Mouse (Mus musculus) embryonic facial prominence, embryonic 11.5 days (tissue): ENCODE results near the gene Gm21616. TPM values are rescaled to one million over a fixed set of nuclear protein-coding genes. Genes with fewer than 3 reads are reported as not detected.
"Not testable (repeated sequence)": the region's sequence is repeated elsewhere in the genome, so short reads cannot be mapped to it uniquely, and the experiment has no call there.

Source experiments
- ATAC-seq: fragments of 200-750 bp; cut with Nextera tagmentation; replicated peaks from 2 replicates; pipeline ENCODE4 v1.8.0; 2017; ENCODE audit warnings: low read depth; ENCODE audit not compliant: insufficient number of reproducible peaks, low FRiP score, low TSS enrichment
- DNase-seq: peaks from one replicate; pipeline ENCODE4 v3.0.0-alpha.2; 2015; ENCODE audit warnings: low spot score
- H3K27ac ChIP-seq: fragments of 300-500 bp; sonication (generic); replicated peaks from 2 replicates; pipeline ENCODE4 v1.5.1; 2014; ENCODE audit warnings: mild to moderate bottlenecking, low read depth, low read length, control low read depth
- H3K27me3 ChIP-seq: fragments of 300-500 bp; sonication (generic); 2 replicates; pipeline ENCODE4 v1.6.1; 2014; ENCODE audit warnings: mild to moderate bottlenecking, low read length, moderate library complexity, mixed read lengths; ENCODE audit not compliant: control insufficient read depth, insufficient read depth
- H3K36me3 ChIP-seq: fragments of 300-500 bp; sonication (generic); replicated peaks from 2 replicates; pipeline ENCODE4 v1.6.1; 2014; ENCODE audit warnings: low read depth, mild to moderate bottlenecking, low read length, moderate library complexity, mixed read lengths; ENCODE audit not compliant: control insufficient read depth, insufficient read depth
- H3K4me1 ChIP-seq: fragments of 300-500 bp; sonication (generic); 2 replicates; pipeline ENCODE4 v1.6.1; 2014; ENCODE audit warnings: low read length, mixed read lengths; ENCODE audit not compliant: control insufficient read depth, insufficient read depth
- H3K4me2 ChIP-seq: fragments of 300-500 bp; sonication (generic); 2 replicates; pipeline ENCODE4 v1.6.1; 2014; ENCODE audit warnings: low read depth, mild to moderate bottlenecking, control low read depth, low read length, moderate library complexity
- H3K4me3 ChIP-seq: fragments of 300-500 bp; sonication (generic); 2 replicates; pipeline ENCODE4 v1.5.1; 2014; ENCODE audit warnings: low read depth, low read length, control low read depth
- H3K9ac ChIP-seq: fragments of 300-500 bp; sonication (generic); replicated peaks from 2 replicates; pipeline ENCODE4 v1.6.1; 2014; ENCODE audit warnings: mild to moderate bottlenecking, control low read depth, low read length
- H3K9me3 ChIP-seq: fragments of 300-500 bp; sonication (generic); replicated peaks from 2 replicates; pipeline ENCODE4 v1.6.1; 2016; ENCODE audit warnings: mild to moderate bottlenecking, low read length, inconsistent platforms, mixed read lengths; ENCODE audit not compliant: control insufficient read depth
- WGBS: fragments of 180-500 bp; shearing (Covaris S2); extraction: QIAGEN DNeasy Blood & Tissue Kit; methylation state at CpG from one replicate; pipeline ENCODE4 v1.1.7; 2014; 5-methylcytosine and 5-hydroxymethylcytosine counted together
- polyA plus RNA-seq: library from polyadenylated mRNA; unstranded; fragments of >200 nt; fragmentation: Nextera tagmentation; extraction: Ambion mirVana; gene quantifications from 2 replicates; pipeline ENCODE4 v1.2.1, GENCODE M21; 2014

Gene Gm21616
- not detected in 2 replicates for polyA plus RNA-seq

- not testable (repeated sequence) for DNase-seq, H3K9me3 ChIP-seq, H3K4me1 ChIP-seq, H3K27me3 ChIP-seq, ATAC-seq, H3K27ac ChIP-seq, H3K4me2 ChIP-seq, H3K9ac ChIP-seq, H3K36me3 ChIP-seq, H3K4me3 ChIP-seq
- WGBS = no CpG with 5 or more reads among the region's 4 CpGs
Observed at GRCm38 (mm10) chrX:125435242-125435641, at the start of gene Gm21616. Gm21616 (plus strand) TSS chrX:125435542.
